Mouse (Mus musculus): ENCODE measurements around the gene Sorbs1.

Gene Sorbs1

DNA sequence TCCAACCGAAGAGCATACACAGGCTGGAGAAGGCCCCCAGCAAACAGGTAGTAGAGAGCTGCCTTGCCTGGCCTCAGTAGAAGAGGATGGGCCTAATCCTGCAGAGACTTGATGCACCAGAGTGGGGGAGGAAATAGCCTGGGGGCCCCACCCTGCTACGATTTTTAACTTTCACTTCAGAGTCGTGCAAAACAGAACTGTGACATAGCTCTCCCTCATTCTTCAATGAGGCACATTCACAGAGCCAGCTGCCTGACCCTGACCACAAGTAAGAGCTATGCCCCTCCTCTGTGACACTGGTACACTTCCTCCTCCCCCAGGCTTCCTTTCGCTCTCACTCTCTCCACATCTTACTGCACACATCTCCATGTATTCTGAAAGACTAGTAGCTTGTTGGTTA lies 256.2 kb downstream of the Sorbs1 start:
- DNase-seq (ENCODE audit: low spot score in 2 of 2) = peak; percentile 73 to 80

DNA sequence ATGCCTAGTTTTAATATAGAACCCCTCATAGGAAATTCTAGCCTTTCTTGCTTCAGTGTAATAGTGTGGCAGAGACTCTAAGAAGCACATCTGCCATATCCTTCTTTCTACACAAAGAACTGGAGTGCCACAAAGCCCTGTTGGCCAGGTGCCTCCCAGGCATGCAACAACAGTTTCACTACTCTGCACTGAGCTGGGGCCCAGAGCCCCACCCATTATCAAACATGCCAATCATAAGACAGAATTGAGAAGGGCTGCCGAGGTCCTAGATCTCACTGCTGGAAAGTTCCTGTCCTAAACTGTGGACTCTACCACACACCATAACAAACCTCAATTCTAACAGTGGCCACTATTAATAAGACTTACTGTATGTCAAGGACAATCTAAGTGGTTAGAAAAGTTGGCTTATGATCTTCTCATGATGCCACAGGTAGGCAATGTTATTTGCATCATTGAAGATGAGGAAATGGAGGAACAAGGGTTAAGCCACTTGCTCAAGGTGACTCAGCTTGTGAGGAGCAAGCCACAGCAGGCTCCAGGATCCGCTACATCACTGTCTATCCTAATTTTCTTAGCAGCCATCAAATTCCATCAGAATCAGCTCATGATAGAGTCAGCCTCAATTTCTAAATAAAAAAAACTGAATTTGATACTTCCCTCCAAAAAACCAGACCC lies 257.1 kb downstream of the Sorbs1 start:
- DNase-seq (ENCODE audit: low spot score in 2 of 2) = peak; percentile 42 to 52

DNA sequence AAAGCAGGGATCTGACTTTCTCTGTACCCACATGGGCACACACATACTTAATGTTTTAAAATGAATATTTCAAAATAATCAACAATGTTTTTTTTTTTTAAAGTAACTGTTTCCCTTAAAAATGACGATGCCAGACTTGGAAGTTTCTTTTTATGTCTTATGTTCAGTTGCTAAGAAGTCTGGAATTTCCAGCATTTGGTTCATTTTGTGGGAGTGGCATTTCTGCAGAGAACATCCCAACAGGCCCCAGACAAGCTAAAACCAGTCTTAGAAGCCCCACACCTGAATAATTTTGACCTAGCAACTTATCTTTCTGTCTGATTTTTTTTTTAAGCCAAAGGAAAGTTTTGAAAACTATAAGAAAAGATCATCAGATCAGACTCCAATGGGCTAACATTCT lies 258.0 kb downstream of the Sorbs1 start:
- no peak for DNase-seq (ENCODE audit: low spot score in 2 of 2)

DNA sequence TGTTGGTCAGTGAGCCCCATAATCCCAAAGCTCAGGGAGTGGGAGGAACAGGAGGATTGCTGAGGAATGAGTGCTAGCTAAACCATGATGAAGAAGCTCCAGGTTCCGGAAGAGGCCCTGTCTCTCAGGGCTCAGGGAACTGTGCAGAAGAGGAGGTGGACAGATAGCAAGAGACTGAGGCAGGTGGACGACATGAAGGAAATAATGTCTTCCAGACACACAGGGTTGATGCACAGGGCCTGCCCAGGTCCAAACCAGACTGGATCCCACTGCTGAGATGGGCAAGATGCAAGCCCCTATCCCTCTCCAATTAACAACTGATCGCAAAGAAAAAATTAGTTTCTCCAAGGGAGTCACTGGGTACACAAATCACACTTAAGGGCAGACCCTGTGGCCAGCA lies 258.8 kb downstream of the Sorbs1 start:
- no peak for DNase-seq (ENCODE audit: low spot score in 2 of 2)

DNA sequence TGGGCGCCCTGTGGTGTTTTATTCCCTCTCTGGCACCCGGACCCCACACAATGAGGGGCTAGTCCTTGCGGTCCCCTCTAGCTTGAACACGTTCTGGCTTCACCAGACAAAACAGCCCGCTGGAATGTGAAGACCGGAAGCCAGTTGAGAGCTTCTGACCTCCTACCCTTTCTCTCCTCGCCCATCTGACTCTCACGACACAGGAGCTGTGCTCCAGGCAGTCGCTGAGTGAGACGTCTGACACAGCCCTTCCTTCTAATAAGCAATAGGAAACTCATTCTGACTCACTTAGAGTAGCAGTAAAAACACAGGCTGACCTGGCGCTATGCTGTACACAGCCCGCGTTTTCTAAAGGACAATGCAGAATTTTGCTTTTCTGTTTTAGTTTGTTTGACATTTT lies 259.8 kb downstream of the Sorbs1 start:
- no peak for DNase-seq (ENCODE audit: low spot score in 2 of 2)

DNA sequence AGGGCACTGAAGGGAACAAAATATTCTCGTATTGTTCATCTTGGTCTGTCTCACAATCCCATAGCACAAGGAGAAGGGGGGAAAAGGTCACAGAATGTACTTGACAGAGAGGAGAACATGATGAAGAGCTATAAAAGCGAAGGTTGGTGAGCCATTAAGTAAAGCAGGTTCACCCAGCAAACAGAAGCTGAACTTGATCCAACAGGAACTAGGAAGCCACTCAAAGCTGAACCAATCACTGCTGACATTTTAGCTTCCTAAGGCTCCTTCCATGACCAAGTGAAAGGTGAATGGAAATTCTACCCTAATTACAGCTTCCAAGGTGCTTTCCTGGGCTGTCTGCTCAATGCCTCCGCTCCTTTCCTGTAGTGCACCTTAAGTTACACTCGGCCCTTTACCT lies 262.5 kb downstream of the Sorbs1 start:
- no peak for DNase-seq (ENCODE audit: low spot score in 2 of 2)

DNA sequence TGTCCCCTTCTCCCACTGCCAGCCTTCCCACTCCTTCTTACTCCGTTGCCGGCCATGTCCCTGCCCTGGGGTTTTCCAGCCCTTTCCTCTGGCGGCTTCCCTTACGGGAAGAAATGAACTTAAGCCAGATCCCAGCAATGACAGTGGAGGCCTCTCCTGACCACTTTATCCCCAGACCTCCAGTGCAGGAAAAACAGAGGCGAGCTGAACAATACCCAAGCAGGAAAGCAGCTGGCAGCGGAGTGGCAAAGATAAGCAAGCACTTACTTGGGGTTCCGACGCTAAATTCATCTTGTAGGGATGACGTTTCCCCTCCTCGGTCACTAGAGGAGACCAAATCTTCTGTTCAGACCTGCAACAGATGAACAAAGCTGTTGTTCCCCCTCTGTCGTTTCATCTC lies 264.2 kb downstream of the Sorbs1 start:
- DNase-seq (ENCODE audit: low spot score in 2 of 2) = no peak

DNA sequence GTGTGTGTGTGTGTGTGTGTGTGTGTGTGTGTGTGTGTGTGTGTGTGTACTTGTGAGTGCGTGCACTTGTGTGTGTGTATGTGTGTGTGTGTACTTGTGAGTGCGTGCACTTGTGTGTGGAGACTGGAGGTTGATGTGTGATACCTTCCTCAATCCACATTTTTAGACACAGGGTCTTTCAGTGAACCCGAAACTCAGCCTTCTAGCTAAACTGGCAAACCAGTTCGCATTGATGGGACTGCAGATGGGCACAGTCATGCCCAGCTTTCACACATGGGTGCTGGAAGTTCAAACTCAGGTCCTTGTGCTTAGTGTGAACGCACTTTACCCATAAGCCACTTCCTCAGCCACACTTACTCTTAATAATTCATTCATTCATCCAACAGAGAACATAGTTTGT lies 265.1 kb downstream of the Sorbs1 start:
- DNase-seq (ENCODE audit: low spot score in 2 of 2) = no peak

DNA sequence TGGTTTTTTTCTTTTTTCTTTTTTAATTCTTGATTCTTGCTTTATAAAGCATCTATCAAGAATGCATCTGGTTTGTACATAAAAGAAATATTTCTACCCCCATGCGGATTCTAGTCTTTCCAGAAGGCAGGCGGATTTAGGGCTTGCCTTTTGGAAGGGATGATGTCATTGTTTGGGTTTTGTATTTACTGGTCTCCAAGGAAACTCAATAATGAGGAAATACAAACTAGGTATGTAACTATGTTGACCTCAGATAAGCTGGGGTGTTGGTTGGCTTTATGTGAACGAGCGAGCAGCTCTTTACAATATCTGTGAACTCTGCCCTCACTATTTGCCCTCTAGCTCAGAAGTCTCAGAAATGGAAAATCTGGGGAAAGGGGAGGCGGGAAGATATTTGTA lies 266.3 kb downstream of the Sorbs1 start:
- no peak for DNase-seq (ENCODE audit: low spot score in 2 of 2)

DNA sequence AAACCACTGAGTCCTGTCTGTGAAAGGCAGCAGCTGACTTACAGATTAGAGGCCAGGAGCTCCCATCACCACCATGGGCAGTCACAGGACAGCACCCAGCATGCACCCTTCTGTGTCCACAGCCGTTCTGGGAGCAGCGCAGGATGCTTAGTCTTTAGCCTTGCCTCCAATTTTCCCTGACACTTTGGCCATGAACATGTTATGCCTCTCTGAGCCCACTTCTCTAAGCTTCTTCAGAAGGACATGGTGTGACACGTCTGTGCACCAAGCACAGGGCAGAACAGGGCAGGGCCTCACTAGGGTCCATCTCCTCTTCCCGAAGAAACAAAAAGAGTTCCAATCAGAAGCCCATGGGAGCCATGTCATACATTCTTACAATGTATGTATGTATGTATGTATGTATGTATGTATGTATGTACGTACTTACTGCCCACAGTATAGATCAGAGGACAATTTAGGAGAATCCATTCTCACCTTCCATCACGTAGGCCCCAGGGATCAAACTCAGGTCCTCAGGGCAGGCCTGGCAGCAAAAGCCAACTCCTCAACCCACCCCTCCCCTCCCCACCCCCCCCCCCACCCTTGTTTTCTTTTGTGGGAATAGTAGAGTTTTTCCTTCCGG lies 266.8 kb downstream of the Sorbs1 start:
- DNase-seq (ENCODE audit: low spot score in 2 of 2) = no peak

Data from thymus, postnatal 10 days (tissue).